Mouse (Mus musculus): ENCODE data around the gene Frmd5. TPM values are rescaled to one million over a fixed set of nuclear protein-coding genes. Genes with fewer than 3 reads are reported as not detected.
A peak's percentile ranks its signal among the peaks of the same experiment; 100 is the strongest.
"Not testable (repeated sequence)": the region's sequence is repeated elsewhere in the genome, so short reads cannot be mapped to it uniquely, and the experiment has no call there.

Frmd5 gene
- polyA plus RNA-seq, 1 experiment = 4.1 TPM

GRCm38 (mm10) chr2:121571780-121572179 is 235.1 kb downstream of the Frmd5 start:
- no peak overlapping the region for H3K27ac ChIP-seq (ENCODE audit: insufficient read depth, low read length)
- peaks cover 8% of the 10 kb centered on the region; the same call in 1 of the 2 replicates for H3K4me1 ChIP-seq (ENCODE audit: control insufficient read depth, insufficient read depth, low read length)
- no peak overlapping the region for H3K4me3 ChIP-seq (ENCODE audit: insufficient read depth, low read length)
- TF ChIP-seq POLR2A (IDR thresholded peaks at IDR 0.05; ENCODE audit: low read depth, low read length) (no peak), CTCF (IDR thresholded peaks at IDR 0.05; ENCODE audit: borderline replicate concordance, insufficient read depth, low read length) (peak; percentile 83)

GRCm38 (mm10) chr2:121570999-121571655 is 235.8 kb downstream of the Frmd5 start:
- H3K4me1 ChIP-seq (ENCODE audit: control insufficient read depth, insufficient read depth, low read length) = peaks cover 8% of the 10 kb centered on the region; the same call in 1 of the 2 replicates
- no peak overlapping the region for H3K27ac ChIP-seq (ENCODE audit: insufficient read depth, low read length)
- H3K4me3 ChIP-seq (ENCODE audit: insufficient read depth, low read length) = no peak overlapping the region
- no peak for TF ChIP-seq POLR2A (IDR thresholded peaks at IDR 0.05; ENCODE audit: low read depth, low read length)
- no peak for TF ChIP-seq CTCF (IDR thresholded peaks at IDR 0.05; ENCODE audit: borderline replicate concordance, insufficient read depth, low read length)

GRCm38 (mm10) chr2:121570049-121570448 is 236.8 kb downstream of the Frmd5 start:
- Histone ChIP-seq H3K4me3 (ENCODE audit: insufficient read depth, low read length) (no peak overlapping the region), H3K4me1 (ENCODE audit: control insufficient read depth, insufficient read depth, low read length) (peaks cover 5% of the 10 kb centered on the region; the same call in 1 of the 2 replicates), H3K27ac (ENCODE audit: insufficient read depth, low read length) (no peak overlapping the region)
- no peak for TF ChIP-seq CTCF (IDR thresholded peaks at IDR 0.05; ENCODE audit: borderline replicate concordance, insufficient read depth, low read length)
- TF ChIP-seq POLR2A (IDR thresholded peaks at IDR 0.05; ENCODE audit: low read depth, low read length) = no peak

DNA sequence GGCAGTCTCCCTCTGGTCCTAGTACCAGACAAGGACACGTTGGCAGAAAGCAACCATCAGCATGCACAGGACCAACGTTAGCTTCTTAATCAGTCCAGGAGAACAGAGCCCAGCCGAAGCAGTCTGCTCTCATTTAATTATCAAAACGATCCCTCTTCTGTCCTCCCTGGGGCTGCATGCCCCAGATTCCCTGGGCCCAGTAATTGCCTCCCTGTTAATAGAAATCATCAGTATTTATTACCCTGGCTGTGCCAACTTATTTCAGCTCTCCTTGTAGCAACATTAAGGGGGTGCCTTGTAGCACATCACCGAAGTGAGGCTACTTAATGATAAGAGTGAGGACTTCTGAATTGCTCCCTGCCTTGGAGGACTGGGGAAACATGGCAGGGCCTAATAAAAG is 241.0 kb downstream of the Frmd5 start:
- Histone ChIP-seq H3K27ac (ENCODE audit: insufficient read depth, low read length) (no peak overlapping the region), H3K4me1 (ENCODE audit: control insufficient read depth, insufficient read depth, low read length) (no peaks in the 10 kb centered on the region), H3K4me3 (ENCODE audit: insufficient read depth, low read length) (no peak overlapping the region)
- TF ChIP-seq POLR2A (IDR thresholded peaks at IDR 0.05; ENCODE audit: low read depth, low read length) = no peak
- no peak for TF ChIP-seq CTCF (IDR thresholded peaks at IDR 0.05; ENCODE audit: borderline replicate concordance, insufficient read depth, low read length)

- no peaks in the 10 kb centered on the region for H3K4me1 ChIP-seq (ENCODE audit: control insufficient read depth, insufficient read depth, low read length)
- no peak overlapping the region for H3K4me3 ChIP-seq (ENCODE audit: insufficient read depth, low read length)
- no peak for TF ChIP-seq CTCF (IDR thresholded peaks at IDR 0.05; ENCODE audit: borderline replicate concordance, insufficient read depth, low read length)
- TF ChIP-seq POLR2A (IDR thresholded peaks at IDR 0.05; ENCODE audit: low read depth, low read length) = no peak
Measured at GRCm38 (mm10) chr2:121563117-121563516, 243.8 kb downstream of the Frmd5 start.

GRCm38 (mm10) chr2:121551271-121551670 is 255.6 kb downstream of the Frmd5 start:
- Histone ChIP-seq H3K4me3 (ENCODE audit: insufficient read depth, low read length) (no peak overlapping the region), H3K27ac (ENCODE audit: insufficient read depth, low read length) (no peak overlapping the region), H3K4me1 (ENCODE audit: control insufficient read depth, insufficient read depth, low read length) (peaks cover 2% of the 10 kb centered on the region; the same call in 1 of the 2 replicates)
- TF ChIP-seq CTCF (IDR thresholded peaks at IDR 0.05; ENCODE audit: borderline replicate concordance, insufficient read depth, low read length) (no peak), POLR2A (IDR thresholded peaks at IDR 0.05; ENCODE audit: low read depth, low read length) (no peak)

More at GRCm38 (mm10) chr2:121563117-121563516, 243.8 kb downstream of the Frmd5 start:
- H3K27ac ChIP-seq (ENCODE audit: insufficient read depth, low read length) = no peak overlapping the region

DNA sequence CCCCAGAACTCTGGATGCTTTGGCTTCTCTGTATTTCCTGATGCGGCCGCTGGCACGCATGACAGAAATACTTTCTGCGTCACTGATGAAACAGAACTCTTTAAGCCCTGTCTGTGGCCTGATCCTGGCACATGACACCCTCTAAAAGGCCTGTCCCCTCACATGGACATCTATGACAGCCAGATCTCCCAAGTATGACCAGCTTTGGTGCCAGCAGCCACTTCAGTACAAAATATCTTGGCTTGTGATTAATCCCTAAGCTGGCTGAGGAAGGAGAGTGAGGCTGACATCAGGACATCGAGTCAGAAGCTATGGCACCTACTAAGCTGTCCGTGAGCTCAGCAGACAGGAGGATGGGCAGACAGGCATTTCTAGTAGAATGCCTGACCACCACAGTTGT is 257.3 kb downstream of the Frmd5 start:
- H3K27ac ChIP-seq (ENCODE audit: insufficient read depth, low read length) = no peak overlapping the region
- H3K4me3 ChIP-seq (ENCODE audit: insufficient read depth, low read length) = no peak overlapping the region
- H3K4me1 ChIP-seq (ENCODE audit: control insufficient read depth, insufficient read depth, low read length) = peaks cover 2% of the 10 kb centered on the region; the same call in 1 of the 2 replicates
- TF ChIP-seq POLR2A (IDR thresholded peaks at IDR 0.05; ENCODE audit: low read depth, low read length) = no peak
- TF ChIP-seq CTCF (IDR thresholded peaks at IDR 0.05; ENCODE audit: borderline replicate concordance, insufficient read depth, low read length) = no peak

GRCm38 (mm10) chr2:121544829-121545228 is 262.1 kb downstream of the Frmd5 start:
- TF ChIP-seq CTCF (IDR thresholded peaks at IDR 0.05; ENCODE audit: borderline replicate concordance, insufficient read depth, low read length) = no peak
- TF ChIP-seq POLR2A (IDR thresholded peaks at IDR 0.05; ENCODE audit: low read depth, low read length) = no peak
- Histone ChIP-seq H3K4me1 (ENCODE audit: control insufficient read depth, insufficient read depth, low read length) (peaks cover 2% of the 10 kb centered on the region; the same call in 1 of the 2 replicates), H3K4me3 (ENCODE audit: insufficient read depth, low read length) (no peak overlapping the region), H3K27ac (ENCODE audit: insufficient read depth, low read length) (no peak overlapping the region)

DNA sequence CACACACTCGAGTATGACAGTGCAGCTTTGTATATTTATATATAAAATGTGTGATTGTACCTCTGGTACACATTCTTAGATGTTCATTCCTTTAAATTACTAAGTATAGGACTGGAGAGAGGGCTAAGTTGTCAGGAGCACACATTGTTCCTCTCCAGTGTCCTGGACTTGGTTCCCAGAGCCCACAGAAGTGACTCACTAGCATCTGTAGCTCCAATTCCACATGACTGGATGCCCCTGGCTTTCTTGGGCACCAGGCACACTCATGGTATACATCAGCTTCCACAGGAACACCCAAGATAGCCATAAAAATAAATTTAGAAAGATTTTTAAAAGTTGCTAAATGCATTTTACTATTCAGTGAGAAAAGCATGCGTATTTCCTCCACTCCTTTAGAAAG is 281.8 kb downstream of the Frmd5 start:
- H3K27ac ChIP-seq (ENCODE audit: insufficient read depth, low read length) = no peak overlapping the region
- no peak for TF ChIP-seq POLR2A (IDR thresholded peaks at IDR 0.05; ENCODE audit: low read depth, low read length)
- TF ChIP-seq CTCF (IDR thresholded peaks at IDR 0.05; ENCODE audit: borderline replicate concordance, insufficient read depth, low read length) = no peak

GRCm38 (mm10) chr2:121522830-121523229 is 284.1 kb downstream of the Frmd5 start:
- not testable (repeated sequence) for H3K27ac ChIP-seq (ENCODE audit: insufficient read depth, low read length); H3K4me1 ChIP-seq (ENCODE audit: control insufficient read depth, insufficient read depth, low read length); H3K4me3 ChIP-seq (ENCODE audit: insufficient read depth, low read length)

More for the DNA sequence above, 281.8 kb downstream of the Frmd5 start:
- Histone ChIP-seq H3K4me1 (ENCODE audit: control insufficient read depth, insufficient read depth, low read length) (no peaks in the 10 kb centered on the region), H3K4me3 (ENCODE audit: insufficient read depth, low read length) (no peak overlapping the region)
